Mouse (Mus musculus): Measurements from ENCODE around the gene Stat4. TPM values are rescaled to one million over a fixed set of nuclear protein-coding genes. Genes with fewer than 3 reads are reported as not detected.
A peak's percentile ranks its signal among the peaks of the same experiment; 100 is the strongest.

Stat4 gene
- polyA plus RNA-seq, 1 experiment from 2014 or later: 0.57 TPM

DNA sequence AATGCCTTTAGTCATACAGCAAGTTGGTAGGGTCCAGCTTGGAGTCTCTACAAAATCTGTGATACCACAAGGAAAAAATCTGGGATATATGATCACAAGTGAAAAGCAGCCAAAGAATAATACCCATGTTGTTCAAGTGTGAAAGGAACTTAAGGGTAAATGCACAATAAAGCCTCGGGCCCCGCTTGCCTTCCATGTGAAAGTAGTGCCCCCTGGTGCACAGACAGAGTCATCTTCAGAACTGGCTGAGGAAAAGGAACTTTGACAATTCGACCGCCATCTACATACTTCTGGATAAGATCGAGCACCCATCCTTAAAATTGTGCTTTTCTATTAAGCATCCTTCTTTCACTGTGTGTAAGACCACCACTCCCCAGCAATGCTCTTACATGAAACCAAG is 11.6 kb downstream of the Stat4 start:
- no peak overlapping the region for H3K4me2 ChIP-seq

GRCm38 (mm10) chr1:52004096-52004495 is 17.1 kb downstream of the Stat4 start:
- Histone ChIP-seq H3K4me2 (no peak overlapping the region), H3K27me3 (peaks cover 10% of the 10 kb centered on the region), H3K27ac (replicated peaks) (no peak overlapping the region), H3K9ac (no peak overlapping the region), H3K9me3 (no peaks in the 10 kb centered on the region), H3K4me3 (no peak overlapping the region), H3K4me1 (replicated peaks) (peaks cover 8% of the 10 kb centered on the region), H3K36me3 (no peaks in the 10 kb centered on the region)
- no peak for ATAC-seq (ENCODE audit: low read depth)
- WGBS: 32% methylated on average over 8 of the region's 8 CpGs

More for the DNA sequence above, 11.6 kb downstream of the Stat4 start:
- WGBS: 55% methylated on average over 5 of the region's 5 CpGs
- H3K36me3 ChIP-seq: no peaks in the 10 kb centered on the region
- no peaks in the 10 kb centered on the region for H3K9me3 ChIP-seq
- no peak overlapping the region for H3K9ac ChIP-seq
- ATAC-seq (ENCODE audit: low read depth): no peak
- no peak overlapping the region for H3K4me3 ChIP-seq
- no peaks in the 10 kb centered on the region for H3K27me3 ChIP-seq
- H3K4me1 ChIP-seq (replicated peaks): peaks cover 7% of the 10 kb centered on the region
- H3K27ac ChIP-seq (replicated peaks): no peak overlapping the region

DNA sequence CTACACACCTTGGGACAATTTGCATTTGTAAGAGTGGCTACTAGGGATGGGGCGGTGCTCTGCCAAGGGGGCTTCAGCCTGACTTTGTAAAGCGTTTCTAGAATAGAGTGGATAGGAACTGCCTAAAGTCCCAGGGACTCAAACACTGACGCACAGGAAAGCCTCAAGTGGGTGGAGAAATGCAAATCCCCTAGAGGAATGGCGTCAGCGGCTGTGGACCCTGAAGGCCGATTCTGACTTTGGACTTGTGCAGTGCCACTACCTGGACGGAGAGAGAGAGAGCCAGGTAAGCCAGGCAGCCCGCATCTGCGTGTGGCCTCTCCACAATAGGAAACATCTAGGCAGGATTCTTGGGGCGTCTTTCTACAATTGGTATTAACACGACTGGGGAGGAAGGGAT is 21.5 kb downstream of the Stat4 start:
- Histone ChIP-seq H3K4me2 (peak overlapping the region; percentile 45), H3K36me3 (no peaks in the 10 kb centered on the region), H3K9me3 (no peaks in the 10 kb centered on the region), H3K4me1 (replicated peaks) (peaks cover 8% of the 10 kb centered on the region), H3K9ac (peak overlapping the region; percentile 4; the same call in 1 of the 2 replicates), H3K27ac (replicated peaks) (no peak overlapping the region), H3K4me3 (peak overlapping the region; percentile 11), H3K27me3 (peaks cover 10% of the 10 kb centered on the region)
- no peak for ATAC-seq (ENCODE audit: low read depth)
- WGBS: 6% methylated on average over 11 of the region's 11 CpGs

GRCm38 (mm10) chr1:52008947-52009346 is 22.0 kb downstream of the Stat4 start:
- Histone ChIP-seq H3K27ac (replicated peaks) (no peak overlapping the region), H3K4me3 (peak overlapping the region; percentile 11), H3K27me3 (peaks cover 10% of the 10 kb centered on the region), H3K9ac (peak overlapping the region; percentile 4; the same call in 1 of the 2 replicates), H3K36me3 (no peaks in the 10 kb centered on the region), H3K4me1 (replicated peaks) (peaks cover 8% of the 10 kb centered on the region), H3K4me2 (peak overlapping the region; percentile 45), H3K9me3 (no peaks in the 10 kb centered on the region)
- WGBS: 2% methylated on average over 12 of the region's 12 CpGs
- no peak for ATAC-seq (ENCODE audit: low read depth)

DNA sequence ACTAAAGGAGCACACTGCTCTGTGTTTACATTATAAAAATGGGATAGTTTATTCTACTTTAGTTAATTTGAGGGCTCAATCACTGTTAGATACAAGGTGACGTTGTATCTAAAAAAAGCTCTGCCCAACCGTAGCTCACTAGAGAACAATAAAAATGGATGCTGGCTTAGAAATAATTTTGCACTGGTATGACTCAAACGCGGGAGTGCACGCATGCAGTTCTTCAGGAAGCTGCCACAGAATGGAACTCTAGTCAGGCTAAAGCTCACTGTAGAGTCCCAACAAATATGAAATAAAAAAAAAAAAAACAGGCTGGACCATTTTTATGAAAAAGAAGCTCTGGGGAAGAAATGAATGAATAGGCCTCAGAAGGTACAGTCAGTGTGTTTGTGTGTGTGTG is 23.8 kb downstream of the Stat4 start:
- Histone ChIP-seq H3K4me3 (no peak overlapping the region), H3K27ac (replicated peaks) (no peak overlapping the region), H3K9me3 (no peaks in the 10 kb centered on the region), H3K9ac (no peak overlapping the region), H3K4me1 (replicated peaks) (peaks cover 8% of the 10 kb centered on the region), H3K27me3 (peaks cover 10% of the 10 kb centered on the region), H3K4me2 (no peak overlapping the region), H3K36me3 (no peaks in the 10 kb centered on the region)
- ATAC-seq (ENCODE audit: low read depth): no peak
- 88% methylated on average over 5 of the region's 5 CpGs for WGBS

GRCm38 (mm10) chr1:52011227-52011626 is 24.3 kb downstream of the Stat4 start:
- H3K27ac ChIP-seq (replicated peaks): no peak overlapping the region
- WGBS: 66% methylated on average over 2 of the region's 3 CpGs
- peaks cover 10% of the 10 kb centered on the region for H3K27me3 ChIP-seq
- no peak overlapping the region for H3K4me2 ChIP-seq
- H3K9ac ChIP-seq: no peak overlapping the region
- no peak overlapping the region for H3K4me3 ChIP-seq
- ATAC-seq (ENCODE audit: low read depth): no peak
- peaks cover 8% of the 10 kb centered on the region for H3K4me1 ChIP-seq (replicated peaks)
- no peaks in the 10 kb centered on the region for H3K36me3 ChIP-seq
- H3K9me3 ChIP-seq: no peaks in the 10 kb centered on the region

DNA sequence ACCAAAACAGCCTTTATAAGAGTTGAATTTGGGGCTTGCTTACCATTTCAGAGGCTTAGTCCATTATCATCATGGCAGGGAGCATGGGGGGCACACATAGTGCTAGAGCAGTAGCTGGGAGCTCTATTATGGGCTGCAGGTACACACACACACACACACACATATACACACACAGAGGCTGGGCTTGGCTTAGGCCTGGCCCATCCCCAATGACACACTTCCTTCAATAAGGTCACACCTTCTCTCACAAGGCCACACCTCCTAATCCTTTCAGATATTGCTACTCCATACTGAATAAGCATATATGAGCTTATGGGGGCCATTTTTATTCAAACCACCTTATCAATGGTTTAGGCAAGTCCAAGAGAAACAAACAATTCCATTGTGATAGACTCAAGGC is 25.3 kb downstream of the Stat4 start:
- H3K27me3 ChIP-seq: peaks cover 10% of the 10 kb centered on the region
- H3K9me3 ChIP-seq: no peaks in the 10 kb centered on the region
- H3K4me1 ChIP-seq (replicated peaks): peaks cover 8% of the 10 kb centered on the region
- no peaks in the 10 kb centered on the region for H3K36me3 ChIP-seq
- ATAC-seq (ENCODE audit: low read depth): no peak
- no peak overlapping the region for H3K9ac ChIP-seq
- no peak overlapping the region for H3K4me2 ChIP-seq
- no peak overlapping the region for H3K4me3 ChIP-seq
- no peak overlapping the region for H3K27ac ChIP-seq (replicated peaks)

DNA sequence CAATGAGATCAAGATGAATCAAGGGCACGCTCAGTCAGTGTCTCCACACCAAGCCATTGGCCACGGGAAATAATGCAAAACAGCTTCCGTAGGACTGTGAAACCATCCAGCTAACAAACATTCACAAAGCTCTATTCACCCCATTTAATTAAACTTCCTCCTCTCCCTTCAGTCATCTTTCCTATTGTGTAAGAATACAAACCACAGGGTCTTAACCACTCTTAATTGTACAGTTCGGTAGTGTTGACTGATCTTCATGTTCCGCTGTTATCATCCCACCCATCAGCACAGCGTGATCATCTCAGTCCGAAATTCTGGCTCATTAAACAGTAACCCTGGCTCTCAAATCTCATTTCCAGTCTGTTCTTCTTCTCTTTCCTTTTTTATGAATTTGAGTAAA is 25.8 kb downstream of the Stat4 start:
- H3K27me3 ChIP-seq: peaks cover 7% of the 10 kb centered on the region
- no peak overlapping the region for H3K9ac ChIP-seq
- no peak overlapping the region for H3K27ac ChIP-seq (replicated peaks)
- H3K4me2 ChIP-seq: no peak overlapping the region
- 85% methylated on average over 7 of the region's 7 CpGs for WGBS
- H3K4me3 ChIP-seq: no peak overlapping the region
- no peaks in the 10 kb centered on the region for H3K9me3 ChIP-seq
- no peaks in the 10 kb centered on the region for H3K36me3 ChIP-seq
- peaks cover 8% of the 10 kb centered on the region for H3K4me1 ChIP-seq (replicated peaks)
- ATAC-seq (ENCODE audit: low read depth): no peak

GRCm38 (mm10) chr1:52019621-52020020 is 32.7 kb downstream of the Stat4 start:
- Histone ChIP-seq H3K4me3 (no peak overlapping the region), H3K4me1 (replicated peaks) (no peaks in the 10 kb centered on the region), H3K27me3 (no peaks in the 10 kb centered on the region), H3K9ac (no peak overlapping the region), H3K27ac (replicated peaks) (no peak overlapping the region), H3K9me3 (no peaks in the 10 kb centered on the region; the same call in 1 of the 2 replicates), H3K36me3 (no peaks in the 10 kb centered on the region), H3K4me2 (no peak overlapping the region)
- no peak for ATAC-seq (ENCODE audit: low read depth)
- 81% methylated on average over 4 of the region's 4 CpGs for WGBS

GRCm38 (mm10) chr1:52021936-52022725 is 35.2 kb downstream of the Stat4 start:
- no peaks in the 10 kb centered on the region for H3K27me3 ChIP-seq
- 90% methylated on average over 4 of the region's 4 CpGs for WGBS
- H3K4me3 ChIP-seq: no peak overlapping the region
- no peak overlapping the region for H3K4me2 ChIP-seq
- no peaks in the 10 kb centered on the region for H3K4me1 ChIP-seq (replicated peaks)
- H3K9ac ChIP-seq: no peak overlapping the region
- H3K36me3 ChIP-seq: no peaks in the 10 kb centered on the region
- H3K9me3 ChIP-seq: no peaks in the 10 kb centered on the region; the same call in 1 of the 2 replicates
- ATAC-seq (ENCODE audit: low read depth): no peak
- no peak overlapping the region for H3K27ac ChIP-seq (replicated peaks)

DNA sequence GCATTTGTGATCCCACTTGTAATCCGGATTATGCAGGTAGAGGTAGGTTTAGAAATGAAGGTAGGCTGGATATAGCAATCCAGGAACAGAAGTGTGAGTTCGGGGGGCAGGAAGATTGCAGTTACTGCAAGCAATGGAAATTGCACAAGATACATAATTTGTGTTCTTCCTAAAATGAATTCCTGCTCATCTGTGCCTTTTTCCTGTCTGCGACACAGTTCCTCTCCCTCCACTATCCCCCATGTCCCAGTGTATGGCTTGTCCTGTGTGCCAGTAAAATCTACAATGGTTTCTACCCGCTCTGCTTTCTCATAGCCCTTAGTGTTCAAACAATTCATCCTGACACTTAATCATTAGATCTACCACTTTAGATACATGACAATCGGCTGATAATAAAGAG is 41.7 kb downstream of the Stat4 start:
- ATAC-seq (ENCODE audit: low read depth): no peak
- no peaks in the 10 kb centered on the region for H3K27me3 ChIP-seq
- H3K4me2 ChIP-seq: no peak overlapping the region
- H3K36me3 ChIP-seq: no peaks in the 10 kb centered on the region
- H3K4me1 ChIP-seq (replicated peaks): no peaks in the 10 kb centered on the region
- H3K9me3 ChIP-seq: no peaks in the 10 kb centered on the region; the same call in 1 of the 2 replicates
- H3K27ac ChIP-seq (replicated peaks): no peak overlapping the region
- H3K9ac ChIP-seq: no peak overlapping the region
- 94% methylated on average over 5 of the region's 5 CpGs for WGBS
- H3K4me3 ChIP-seq: no peak overlapping the region

DNA sequence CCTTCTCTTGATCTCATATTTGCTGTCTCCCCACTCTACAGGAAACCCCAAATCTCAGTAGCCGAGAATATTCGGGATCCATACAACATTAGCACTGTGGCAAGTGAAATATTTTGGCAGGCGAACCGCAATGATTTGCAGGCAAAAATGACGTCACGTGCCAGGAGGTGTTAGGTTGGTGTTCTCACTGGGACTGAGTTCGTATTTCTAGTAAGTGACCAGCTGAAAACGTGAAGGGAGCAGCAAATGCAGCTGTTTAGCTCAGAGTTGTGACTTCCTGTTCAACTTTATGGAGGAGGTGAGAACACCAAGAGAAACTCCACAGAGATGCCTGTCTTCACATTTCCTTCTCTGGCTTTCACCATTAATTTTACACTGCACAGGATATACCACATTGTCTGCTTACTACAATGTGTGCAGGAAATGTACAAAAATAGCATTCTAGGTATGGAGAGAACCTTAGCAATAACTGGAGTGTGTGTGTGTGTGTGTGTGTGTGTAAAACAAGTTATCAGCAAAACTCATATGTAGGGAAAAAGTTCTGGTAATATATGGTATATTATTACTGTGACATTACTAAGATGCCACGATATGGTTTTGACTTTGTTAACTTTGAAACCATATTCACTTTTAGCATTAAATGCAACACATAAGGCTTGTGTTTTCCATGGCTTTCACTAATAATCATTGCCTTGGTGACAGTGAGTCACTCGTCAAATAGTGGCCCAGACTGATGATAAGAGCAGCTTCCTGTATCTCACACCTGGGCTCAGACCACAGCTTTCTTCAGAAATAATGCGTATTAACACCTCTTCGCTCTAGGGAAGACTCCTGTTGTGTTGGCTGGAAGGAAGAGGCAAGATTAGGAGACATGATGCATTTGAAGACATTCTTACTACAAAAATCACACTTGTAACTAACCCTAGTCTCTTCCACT is 48.1 kb downstream of the Stat4 start:
- no peak overlapping the region for H3K4me2 ChIP-seq
- H3K4me3 ChIP-seq: no peak overlapping the region
- no peaks in the 10 kb centered on the region for H3K27me3 ChIP-seq
- no peak overlapping the region for H3K27ac ChIP-seq (replicated peaks)
- H3K4me1 ChIP-seq (replicated peaks): peaks cover 6% of the 10 kb centered on the region; the same call in 1 of the 2 replicates
- H3K9ac ChIP-seq: no peak overlapping the region
- H3K36me3 ChIP-seq: no peaks in the 10 kb centered on the region
- ATAC-seq (ENCODE audit: low read depth): no peak
- H3K9me3 ChIP-seq: no peaks in the 10 kb centered on the region
- WGBS: 88% methylated on average over 12 of the region's 12 CpGs
